Comparison of ENCODE assay signal across 13 mouse cellular contexts in the genomic region with DNA sequence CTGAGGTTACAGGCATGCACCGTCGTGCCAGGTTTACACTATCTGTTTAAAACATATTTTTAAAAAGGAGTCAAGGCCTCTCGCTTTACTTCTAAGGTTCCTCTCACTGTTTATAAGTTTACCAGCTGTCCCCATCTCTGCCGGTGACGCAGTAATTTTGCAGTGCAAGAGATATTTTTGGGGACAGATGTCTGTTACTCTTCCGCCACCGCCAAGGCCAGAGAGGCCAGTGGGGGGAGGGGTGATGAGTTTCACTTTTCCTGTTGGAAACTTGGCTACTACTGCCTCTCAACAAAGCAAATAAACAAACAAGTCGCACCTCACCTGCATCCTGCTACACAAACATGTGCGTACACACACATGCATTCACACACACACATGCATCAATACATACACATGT.
DNase-seq lines count a peak whose midpoint lies in the region; ATAC-seq and TF ChIP-seq lines count a peak whose summit lies in the region.
"Had no signal": no experiment of that assay in that cellular context is flagged by ENCODE, and none has a peak within 500 bp of the region (broad histone marks: within the 10 kb centered on the region; RNA-seq: fewer than 3 reads in every experiment).

No protein-coding gene starts in this region.

- 66% methylated on average over 9 of the region's 9 CpGs for WGBS in liver, adult 2 months
- WGBS in liver, embryonic 12.5 days (ENCODE audit: insufficient replicate concordance): 41% methylated on average over 9 of the region's 9 CpGs
- 83% methylated on average over 9 of the region's 9 CpGs for WGBS in hindbrain, embryonic 10.5 days

- no peak for ATAC-seq in liver, embryonic 12.5 days
- ATAC-seq in megakaryocyte progenitor cell, adult 5-6 weeks (replicated peaks; ENCODE audit: poor library complexity): no peak

- DNase-seq in liver, adult 2 months (ENCODE audit: extremely low read depth, low read depth, low spot score): peak; percentile 28
- DNase-seq in adrenal gland, postnatal 10 days: peak; percentile 81
- DNase-seq in gastrocnemius, adult 8-10 months (ENCODE audit: low spot score in 2 of 2): peak; percentile 54 to 67
- peak; percentile 79 for DNase-seq in kidney, postnatal 10 days
- DNase-seq in right cerebral cortex, adult 2 months (ENCODE audit: low spot score in 2 of 2): no peak
- DNase-seq in hindbrain, embryonic 10.5 days (ENCODE audit: low spot score): no peak
- DNase-seq: lung, postnatal 4 days had no signal

- no peaks in the 10 kb centered on the region for H3K27me3 ChIP-seq in liver, adult 2 months (ENCODE audit: control insufficient read depth, insufficient read depth, low read length)
- 0 out of 2 replicates have a peak, but pooled peaks cover 3% of the 10 kb centered on the region for H3K27me3 ChIP-seq in liver, embryonic 12.5 days (replicated peaks)
- no peaks in the 10 kb centered on the region for H3K27me3 ChIP-seq in hindbrain, embryonic 10.5 days (ENCODE audit: insufficient read depth, poor library complexity, severe bottlenecking)
- H3K27me3 ChIP-seq: heart, embryonic 13.5 days; stomach, embryonic 15.5 days had no signal

- no peak overlapping the region for H3K4me3 ChIP-seq in liver, adult 2 months (ENCODE audit: insufficient read depth, low read depth, low read length)
- H3K4me3 ChIP-seq in liver, embryonic 12.5 days: no peak overlapping the region
- H3K4me3 ChIP-seq in hindbrain, embryonic 10.5 days: no peak overlapping the region
- H3K4me3 ChIP-seq: heart, embryonic 13.5 days; myocyte; stomach, embryonic 15.5 days had no signal

- no peak for TF ChIP-seq POLR2A in liver, adult 2 months (IDR thresholded peaks at IDR 0.05; ENCODE audit: extremely low read depth, insufficient read depth, low read length)

- H3K9ac ChIP-seq in liver, adult 2 months (ENCODE audit: low read depth, low read length): no peak overlapping the region
- no peak overlapping the region for H3K9ac ChIP-seq in liver, embryonic 12.5 days
- H3K9ac ChIP-seq: heart, embryonic 13.5 days; stomach, embryonic 15.5 days had no signal

- no peaks in the 10 kb centered on the region for H3K4me1 ChIP-seq in liver, adult 2 months (ENCODE audit: control insufficient read depth, insufficient read depth, low read length)
- peaks cover 31% of the 10 kb centered on the region for H3K4me1 ChIP-seq in liver, embryonic 12.5 days
- peaks cover 11% of the 10 kb centered on the region for H3K4me1 ChIP-seq in hindbrain, embryonic 10.5 days (replicated peaks)
- H3K4me1 ChIP-seq: stomach, embryonic 15.5 days had no signal

- H3K4me2 ChIP-seq in liver, embryonic 12.5 days: no peak overlapping the region
- H3K4me2 ChIP-seq: heart, embryonic 13.5 days; stomach, embryonic 15.5 days had no signal

- no peaks in the 10 kb centered on the region for H3K9me3 ChIP-seq in liver, embryonic 12.5 days (replicated peaks)
- H3K9me3 ChIP-seq in hindbrain, embryonic 10.5 days: no peaks in the 10 kb centered on the region
- H3K9me3 ChIP-seq: heart, embryonic 13.5 days; stomach, embryonic 15.5 days had no signal

- no peak for TF ChIP-seq CTCF in liver, adult 2 months (IDR thresholded peaks at IDR 0.05; ENCODE audit: low read depth, low read length)

- H3K79me2 ChIP-seq in liver, adult 2 months (ENCODE audit: control insufficient read depth, insufficient read depth, low read length): no peaks in the 10 kb centered on the region

- H3K36me3 ChIP-seq in liver, adult 2 months (ENCODE audit: control insufficient read depth, insufficient read depth, low read length): no peaks in the 10 kb centered on the region
- H3K36me3 ChIP-seq in liver, embryonic 12.5 days: no peaks in the 10 kb centered on the region
- no peaks in the 10 kb centered on the region for H3K36me3 ChIP-seq in hindbrain, embryonic 10.5 days
- H3K36me3 ChIP-seq: heart, embryonic 13.5 days; stomach, embryonic 15.5 days had no signal

- H3K27ac ChIP-seq in liver, adult 2 months (replicated peaks; ENCODE audit: insufficient read depth, low read depth, low read length): no peak overlapping the region
- no peak overlapping the region for H3K27ac ChIP-seq in liver, embryonic 12.5 days
- no peak overlapping the region for H3K27ac ChIP-seq in hindbrain, embryonic 10.5 days
- H3K27ac ChIP-seq: heart, embryonic 13.5 days; kidney, postnatal 0 days; stomach, embryonic 15.5 days had no signal

Comparison
In these comparisons a context has a peak if more than half of its experiments do, and no peak if none do; other contexts are left out.
1. DNase-seq: peak in liver, adult 2 months (single experiment), adrenal gland, postnatal 10 days (single experiment), gastrocnemius, adult 8-10 months (2 of 2) and kidney, postnatal 10 days (single experiment); none in right cerebral cortex, adult 2 months (0 of 2) and hindbrain, embryonic 10.5 days (single experiment).